Mouse (Mus musculus) liver, postnatal 0 days (tissue): ENCODE measurements around the gene Nt5dc1.

Experiments
- CTCF ChIP-seq: sonication (generic); IDR thresholded peaks from 2 replicates; pipeline ENCODE4 v1.5.1; 2016; ENCODE audit warnings: antibody characterized with exemption, low read depth
- EP300 ChIP-seq: IDR thresholded peaks from 2 replicates; pipeline ENCODE4 v1.6.1; 2016; ENCODE audit warnings: antibody characterized with exemption, low read depth, mild to moderate bottlenecking

GRCm38 (mm10) chr10:34317217-34317606 lies 101.1 kb downstream of the Nt5dc1 start:
- TF ChIP-seq CTCF: no peak
- no peak for TF ChIP-seq EP300
